Mouse (Mus musculus): ENCODE data around the gene Uchl4. TPM values are rescaled to one million over a fixed set of nuclear protein-coding genes. Genes with fewer than 3 reads are reported as not detected.
A peak's percentile ranks its signal among the peaks of the same experiment; 100 is the strongest.

Gene Uchl4
- total RNA-seq, 2 experiments from 2014 or later: 0.15 TPM; not detected in 1

- ATAC-seq (replicated peaks; ENCODE audit: low FRiP score, poor library complexity, severe bottlenecking): no peak
Measured at GRCm38 (mm10) chr9:64227736-64228135, 7.3 kb upstream of the Uchl4 start.

GRCm38 (mm10) chr9:64228972-64229371 is 6.0 kb upstream of the Uchl4 start:
- no peak for ATAC-seq (replicated peaks; ENCODE audit: low FRiP score, poor library complexity, severe bottlenecking)

- no peak for ATAC-seq (replicated peaks; ENCODE audit: low FRiP score, poor library complexity, severe bottlenecking)
Measured at GRCm38 (mm10) chr9:64231171-64231570, 3.8 kb upstream of the Uchl4 start.

- no peak for ATAC-seq (replicated peaks; ENCODE audit: low FRiP score, poor library complexity, severe bottlenecking)
Measured at GRCm38 (mm10) chr9:64231674-64232073, 3.3 kb upstream of the Uchl4 start.

- ATAC-seq (replicated peaks; ENCODE audit: low FRiP score, poor library complexity, severe bottlenecking): no peak
Measured at GRCm38 (mm10) chr9:64232257-64232957, 2.6 kb upstream of the Uchl4 start.

GRCm38 (mm10) chr9:64233656-64234055 is 1.3 kb upstream of the Uchl4 start:
- ATAC-seq (replicated peaks; ENCODE audit: low FRiP score, poor library complexity, severe bottlenecking): no peak

- no peak for ATAC-seq (replicated peaks; ENCODE audit: low FRiP score, poor library complexity, severe bottlenecking)
Measured at GRCm38 (mm10) chr9:64236056-64236455, 1.1 kb downstream of the Uchl4 start.

- ATAC-seq (replicated peaks; ENCODE audit: low FRiP score, poor library complexity, severe bottlenecking): no peak
Measured at GRCm38 (mm10) chr9:64240116-64240515, 5.1 kb downstream of the Uchl4 start.

GRCm38 (mm10) chr9:64240681-64241080 is 5.7 kb downstream of the Uchl4 start:
- ATAC-seq (replicated peaks; ENCODE audit: low FRiP score, poor library complexity, severe bottlenecking): no peak

- ATAC-seq (replicated peaks; ENCODE audit: low FRiP score, poor library complexity, severe bottlenecking): no peak
Measured at GRCm38 (mm10) chr9:64242381-64242831, 7.4 kb downstream of the Uchl4 start.

GRCm38 (mm10) chr9:64249371-64249770 is 14.4 kb downstream of the Uchl4 start:
- no peak for ATAC-seq (replicated peaks; ENCODE audit: low FRiP score, poor library complexity, severe bottlenecking)

- ATAC-seq (replicated peaks; ENCODE audit: low FRiP score, poor library complexity, severe bottlenecking): no peak
Measured at GRCm38 (mm10) chr9:64250111-64250730, 15.2 kb downstream of the Uchl4 start.

- ATAC-seq (replicated peaks; ENCODE audit: low FRiP score, poor library complexity, severe bottlenecking): peak; percentile 16; the same call in 1 of the 2 replicates
Measured at GRCm38 (mm10) chr9:64252591-64253020, 17.6 kb downstream of the Uchl4 start.

- peak; percentile 97 for ATAC-seq (replicated peaks; ENCODE audit: low FRiP score, poor library complexity, severe bottlenecking)
Measured at GRCm38 (mm10) chr9:64253021-64253904, 18.3 kb downstream of the Uchl4 start, which contains the start of gene Map2k1. Map2k1 (minus strand) TSS chr9:64253631.

- no peak for ATAC-seq (replicated peaks; ENCODE audit: low FRiP score, poor library complexity, severe bottlenecking)
Measured at GRCm38 (mm10) chr9:64255422-64255821, 20.4 kb downstream of the Uchl4 start.

- ATAC-seq (replicated peaks; ENCODE audit: low FRiP score, poor library complexity, severe bottlenecking): no peak
Measured at GRCm38 (mm10) chr9:64256204-64256603, 21.2 kb downstream of the Uchl4 start.

GRCm38 (mm10) chr9:64259906-64260305 is 24.9 kb downstream of the Uchl4 start:
- ATAC-seq (replicated peaks; ENCODE audit: low FRiP score, poor library complexity, severe bottlenecking): no peak

GRCm38 (mm10) chr9:64261023-64261422 is 26.0 kb downstream of the Uchl4 start:
- ATAC-seq (replicated peaks; ENCODE audit: low FRiP score, poor library complexity, severe bottlenecking): no peak

- ATAC-seq (replicated peaks; ENCODE audit: low FRiP score, poor library complexity, severe bottlenecking): no peak
Measured at GRCm38 (mm10) chr9:64264813-64265212, 29.8 kb downstream of the Uchl4 start.

GRCm38 (mm10) chr9:64267231-64267630 is 32.2 kb downstream of the Uchl4 start:
- ATAC-seq (replicated peaks; ENCODE audit: low FRiP score, poor library complexity, severe bottlenecking): no peak
